Mouse (Mus musculus) midbrain, embryonic 16.5 days (tissue): Measurements from ENCODE around the gene Naglu. TPM values are rescaled to one million over a fixed set of nuclear protein-coding genes. Genes with fewer than 3 reads are reported as not detected.
"Not testable (repeated sequence)": the region's sequence is repeated elsewhere in the genome, so short reads cannot be mapped to it uniquely, and the experiment has no call there.

ENCODE experiments used
- ATAC-seq: fragments of 200-750 bp; cut with Nextera tagmentation; 2 replicates; pipeline ENCODE4 v1.8.0; 2017; ENCODE audit warnings: moderate TSS enrichment
- H3K27ac ChIP-seq: fragments of 300-500 bp; sonication (generic); 2 replicates; pipeline ENCODE4 v1.5.1; 2014; ENCODE audit warnings: mild to moderate bottlenecking, low read length, mixed read lengths
- H3K27me3 ChIP-seq: fragments of 300-500 bp; sonication (generic); 2 replicates; pipeline ENCODE4 v1.6.1; 2014; ENCODE audit warnings: low read depth, low read length, mixed read lengths; ENCODE audit not compliant: control insufficient read depth, insufficient read depth
- H3K36me3 ChIP-seq: fragments of 300-500 bp; sonication (generic); 2 replicates; pipeline ENCODE4 v1.6.1; 2014; ENCODE audit warnings: mild to moderate bottlenecking, low read length, moderate library complexity, mixed read lengths; ENCODE audit not compliant: control insufficient read depth, insufficient read depth
- H3K4me1 ChIP-seq: fragments of 300-500 bp; sonication (generic); 2 replicates; pipeline ENCODE4 v1.6.1; 2014; ENCODE audit warnings: mild to moderate bottlenecking, low read length, mixed read lengths; ENCODE audit not compliant: control insufficient read depth, insufficient read depth
- H3K4me2 ChIP-seq: fragments of 300-500 bp; sonication (generic); 2 replicates; pipeline ENCODE4 v1.6.1; 2014; ENCODE audit warnings: mild to moderate bottlenecking, low read length, mixed read lengths
- H3K4me3 ChIP-seq: fragments of 300-500 bp; sonication (generic); 2 replicates; pipeline ENCODE4 v1.5.1; 2014; ENCODE audit warnings: low read depth, mild to moderate bottlenecking, low read length, moderate library complexity, mixed read lengths
- H3K9ac ChIP-seq: fragments of 300-500 bp; sonication (generic); 2 replicates; pipeline ENCODE4 v1.6.1; 2014; ENCODE audit warnings: low read depth, low read length, mixed read lengths
- H3K9me3 ChIP-seq: fragments of 300-500 bp; sonication (generic); replicated peaks from 2 replicates; pipeline ENCODE4 v1.6.1; 2014; ENCODE audit warnings: mild to moderate bottlenecking, low read length, mixed read lengths; ENCODE audit not compliant: control insufficient read depth, poor library complexity, severe bottlenecking
- WGBS: fragments of 180-500 bp; shearing (Covaris S2); extraction: QIAGEN DNeasy Blood & Tissue Kit; methylation state at CpG from one replicate; pipeline ENCODE4 v1.1.7; 2014; 5-methylcytosine and 5-hydroxymethylcytosine counted together
- microRNA-seq: library from miRNA; unstranded; fragments of <30 nt; microRNA quantifications from one replicate; pipeline ENCODE4, GENCODE M21; 2017
- polyA plus RNA-seq: library from polyadenylated mRNA; unstranded; fragments of >200 nt; fragmentation: Nextera tagmentation; extraction: Ambion mirVana; gene quantifications from 2 replicates; pipeline ENCODE4 v1.2.1, GENCODE M21; 2015

The Naglu gene
- polyA plus RNA-seq, 1 experiment from 2014 or later: 14.2 TPM

DNA sequence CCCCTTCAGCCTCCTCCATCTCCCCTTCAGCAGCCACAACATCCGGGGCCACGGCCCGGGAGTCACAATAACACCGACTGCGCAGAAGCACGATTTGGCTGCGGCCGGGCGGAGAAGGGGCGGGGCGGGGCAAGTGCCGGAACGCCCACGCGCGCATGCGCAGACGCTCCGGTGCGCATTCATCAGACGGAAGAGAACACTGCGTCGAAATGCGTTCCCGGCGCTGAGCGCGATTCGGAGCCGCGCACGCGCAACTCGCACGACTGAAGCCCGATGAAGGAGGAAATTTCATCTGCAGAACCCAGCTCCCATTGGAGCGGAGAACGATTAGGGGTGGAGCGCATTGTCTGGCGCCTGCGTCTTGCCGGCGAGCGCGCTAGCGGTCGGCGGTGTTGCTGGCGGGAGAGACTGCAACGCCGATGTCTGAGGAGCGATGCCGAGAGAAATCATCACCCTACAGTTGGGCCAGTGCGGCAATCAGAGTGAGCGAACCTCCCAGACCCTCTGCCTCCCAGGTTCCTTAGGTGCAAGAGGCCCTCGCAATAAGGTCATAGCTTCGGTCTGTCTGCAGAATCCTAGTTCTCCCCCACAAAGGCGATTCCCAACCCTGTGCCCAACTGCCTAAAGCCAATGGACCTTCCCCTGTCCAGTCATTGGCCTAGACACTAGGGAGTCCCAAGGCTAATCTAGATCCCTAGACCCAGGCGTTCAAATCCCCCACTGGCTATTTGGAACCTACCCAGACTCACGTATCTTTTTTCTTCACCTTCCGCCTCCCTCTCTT lies 50.1 kb downstream of the Naglu start, which contains the start of the genes Retreg3 and Tubg1:
Gene Retreg3, minus strand, starts transcription at position 133 of the 784 bp plus-strand sequence.
Gene Tubg1, plus strand, starts transcription at position 178 of the 784 bp plus-strand sequence.
- under 1% methylated on average over 61 of the region's 61 CpGs for WGBS
- H3K27ac ChIP-seq: peak within 1 kb of the TSS; percentile 91
- H3K27me3 ChIP-seq: no peaks in the 10 kb centered on the region
- H3K36me3 ChIP-seq: peaks cover 13% of the 10 kb centered on the region; the same call in 1 of the 2 replicates
- H3K9ac ChIP-seq: peak within 1 kb of the TSS; percentile 97
- peaks cover 37% of the 10 kb centered on the region for H3K4me1 ChIP-seq
- H3K9me3 ChIP-seq: no peaks in the 10 kb centered on the region
- peak within 1 kb of the TSS; percentile 99 for H3K4me2 ChIP-seq
- peak; percentile 96 for ATAC-seq
- peak within 1 kb of the TSS; percentile 89 for H3K4me3 ChIP-seq

DNA sequence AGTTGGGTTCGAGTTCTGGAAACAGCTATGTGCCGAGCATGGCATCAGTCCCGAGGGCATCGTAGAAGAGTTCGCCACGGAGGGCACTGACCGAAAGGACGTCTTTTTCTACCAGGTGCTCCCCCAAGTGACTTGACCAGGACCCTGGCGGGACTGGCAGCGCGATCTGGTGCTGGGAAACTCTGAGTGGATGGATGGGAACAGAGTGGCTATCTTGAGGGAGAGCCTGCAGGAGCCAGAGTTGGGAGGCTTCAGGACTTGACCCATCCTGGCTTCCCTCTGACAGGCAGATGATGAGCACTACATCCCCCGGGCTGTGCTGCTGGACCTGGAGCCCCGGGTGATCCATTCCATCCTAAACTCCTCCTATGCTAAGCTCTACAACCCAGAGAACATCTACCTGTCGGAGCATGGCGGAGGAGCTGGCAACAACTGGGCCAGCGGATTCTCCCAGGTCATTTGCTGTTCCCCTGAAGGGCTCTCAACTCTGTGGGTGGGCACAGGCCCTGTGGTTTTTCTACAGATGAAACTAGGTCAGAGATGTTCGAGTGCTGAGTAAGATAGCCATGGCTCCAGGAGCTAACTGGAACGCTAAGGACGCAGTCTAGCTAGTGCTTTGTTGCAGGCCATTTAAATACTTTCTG lies 50.9 kb downstream of the Naglu start:
- Histone ChIP-seq H3K27ac (peak overlapping the region; percentile 90), H3K9me3 (no peaks in the 10 kb centered on the region), H3K4me3 (peak overlapping the region; percentile 89), H3K4me1 (peaks cover 32% of the 10 kb centered on the region), H3K9ac (peak overlapping the region; percentile 87), H3K27me3 (no peaks in the 10 kb centered on the region), H3K36me3 (peaks cover 16% of the 10 kb centered on the region), H3K4me2 (peak overlapping the region; percentile 99)
- 23% methylated on average over 19 of the region's 19 CpGs for WGBS
- ATAC-seq: no peak

DNA sequence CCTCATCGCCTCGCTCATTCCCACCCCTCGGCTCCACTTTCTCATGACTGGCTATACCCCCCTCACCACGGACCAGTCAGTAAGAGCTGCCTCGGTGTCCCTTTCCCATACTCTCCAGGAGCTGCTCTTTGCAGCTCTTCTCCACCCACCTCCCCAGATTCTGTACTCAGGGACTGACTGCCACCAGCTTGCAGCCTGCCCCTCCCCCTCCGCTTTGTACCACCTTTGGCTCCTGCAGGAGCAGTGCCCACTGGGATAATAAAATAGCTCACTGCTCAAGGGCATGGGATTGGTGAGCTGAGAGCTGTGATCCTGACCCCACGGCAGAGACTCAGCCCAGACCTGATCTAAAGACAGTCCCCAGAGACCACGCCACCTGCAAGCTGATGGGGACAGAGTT lies 54.7 kb downstream of the Naglu start:
- not testable (repeated sequence) for H3K9me3 ChIP-seq, H3K4me2 ChIP-seq, H3K9ac ChIP-seq, H3K27ac ChIP-seq, ATAC-seq, H3K4me3 ChIP-seq, H3K27me3 ChIP-seq
- Histone ChIP-seq H3K4me1 (peaks cover 11% of the 10 kb centered on the region), H3K36me3 (peaks cover 29% of the 10 kb centered on the region)
- 97% methylated on average over 8 of the region's 8 CpGs for WGBS

DNA sequence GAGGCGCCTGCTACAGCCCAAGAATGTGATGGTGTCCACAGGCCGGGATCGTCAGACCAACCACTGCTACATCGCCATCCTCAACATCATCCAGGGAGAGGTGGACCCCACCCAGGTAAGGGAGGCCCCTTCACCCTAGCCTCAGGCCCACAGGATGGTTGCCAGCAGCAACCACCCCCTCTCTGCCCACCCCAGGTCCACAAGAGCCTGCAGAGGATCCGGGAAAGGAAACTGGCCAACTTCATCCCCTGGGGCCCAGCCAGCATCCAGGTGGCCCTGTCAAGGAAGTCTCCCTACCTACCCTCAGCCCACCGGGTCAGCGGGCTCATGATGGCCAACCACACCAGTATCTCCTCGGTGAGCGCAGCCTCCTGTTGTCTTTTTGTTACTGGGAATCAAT lies 55.2 kb downstream of the Naglu start:
- 95% methylated on average over 6 of the region's 9 CpGs for WGBS
- H3K9ac ChIP-seq, H3K4me3 ChIP-seq, ATAC-seq, H3K9me3 ChIP-seq, H3K27ac ChIP-seq, H3K27me3 ChIP-seq, H3K4me2 ChIP-seq: not testable (repeated sequence)
- H3K4me1 ChIP-seq: peaks cover 11% of the 10 kb centered on the region
- peaks cover 29% of the 10 kb centered on the region for H3K36me3 ChIP-seq

DNA sequence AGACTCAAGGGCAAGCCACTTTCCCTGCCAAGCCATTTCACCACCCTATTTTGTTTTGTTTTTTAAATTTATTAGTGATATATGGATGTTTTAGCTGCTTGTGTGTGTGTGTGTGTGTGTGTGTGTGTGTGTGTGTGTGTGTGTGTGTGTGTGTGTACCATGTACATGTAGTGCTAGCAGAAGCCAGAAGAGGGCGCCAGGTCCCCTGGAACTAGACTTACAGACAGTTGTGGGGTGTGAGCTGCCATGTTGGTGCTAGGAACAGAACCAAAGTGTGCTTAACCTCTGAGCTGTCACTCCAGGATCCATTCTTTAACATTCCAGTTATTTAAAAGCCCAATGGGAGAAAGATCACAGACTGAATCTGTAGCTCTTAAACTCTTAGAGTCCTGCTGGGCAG lies 57.3 kb downstream of the Naglu start:
- Histone ChIP-seq H3K36me3 (peaks cover 29% of the 10 kb centered on the region), H3K27me3 (no peaks in the 10 kb centered on the region), H3K9me3 (0 out of 2 replicates have a peak, but pooled peaks cover 2% of the 10 kb centered on the region), H3K27ac (no peak overlapping the region), H3K4me1 (no peaks in the 10 kb centered on the region), H3K4me2 (no peak overlapping the region), H3K4me3 (no peak overlapping the region), H3K9ac (no peak overlapping the region)
- ATAC-seq: no peak
- 89% methylated on average over 1 of the region's 1 CpGs for WGBS

Small RNAs within 50 kb of the gene (microRNA-seq; reads per million reads assigned to microRNA genes)
- 5.7 reads per million, percentile 25 among the genes with 10 or more reads in this experiment for gene Mir6928

Other genes with a start within 250 kb of the Naglu start
- gene Stat5b, start 219.3 kb upstream of the Naglu start, polyA plus RNA-seq: 17.5 and 22.9 TPM in 2 replicates
- gene Stat5a, start 210.7 kb upstream of the Naglu start, polyA plus RNA-seq: 2.1 and 3.2 TPM in 2 replicates
- 37.3 and 39.0 TPM in 2 replicates for gene Stat3, start 130.5 kb upstream of the Naglu start, polyA plus RNA-seq
- gene Cavin1, start 99.1 kb upstream of the Naglu start, polyA plus RNA-seq: 40.0 TPM in 2 replicates
- 155 and 172 TPM in 2 replicates for gene Atp6v0a1, start 60.6 kb upstream of the Naglu start, polyA plus RNA-seq
- 0.21 and 0.49 TPM in 2 replicates for gene Hsd17b1, start 8.4 kb downstream of the Naglu start, polyA plus RNA-seq
- 42.0 and 43.5 TPM in 2 replicates for gene Coasy, start 12.6 kb downstream of the Naglu start, polyA plus RNA-seq
- 93.8 and 96.5 TPM in 2 replicates for gene Mlx, start 17.3 kb downstream of the Naglu start, polyA plus RNA-seq
- 15.2 and 17.6 TPM in 2 replicates for gene Psmc3ip, start 25.4 kb downstream of the Naglu start, polyA plus RNA-seq
- 24.4 and 25.4 TPM in 2 replicates for gene Retreg3, start 49.9 kb downstream of the Naglu start, polyA plus RNA-seq
- gene Tubg1, start 49.9 kb downstream of the Naglu start, polyA plus RNA-seq: 72.6 and 75.0 TPM in 2 replicates
- gene Tubg2, start 85.9 kb downstream of the Naglu start, polyA plus RNA-seq: 62.9 and 71.4 TPM in 2 replicates
- 4.2 and 4.7 TPM in 2 replicates for gene Cntnap1, start 100.5 kb downstream of the Naglu start, polyA plus RNA-seq
- 6.5 and 7.6 TPM in 2 replicates for gene Plekhh3, start 101.3 kb downstream of the Naglu start, polyA plus RNA-seq
- 0.47 and 0.62 TPM in 2 replicates for gene Ccr10, start 105.4 kb downstream of the Naglu start, polyA plus RNA-seq
- gene Ezh1, start 156.5 kb downstream of the Naglu start, polyA plus RNA-seq: 30.8 and 34.4 TPM in 2 replicates
- gene Ramp2, start 176.0 kb downstream of the Naglu start, polyA plus RNA-seq: 79.5 and 83.8 TPM in 2 replicates
- gene Vps25, start 183.7 kb downstream of the Naglu start, polyA plus RNA-seq: 115 and 119 TPM in 2 replicates
- 6.4 and 7.4 TPM in 2 replicates for gene Wnk4, start 190.6 kb downstream of the Naglu start, polyA plus RNA-seq
- 0.71 and 0.80 TPM in 2 replicates for gene Cntd1, start 209.0 kb downstream of the Naglu start, polyA plus RNA-seq
- 208 and 224 TPM in 2 replicates for gene Coa3, start 209.1 kb downstream of the Naglu start, polyA plus RNA-seq
- gene Becn1, start 232.3 kb downstream of the Naglu start, polyA plus RNA-seq: 159 and 177 TPM in 2 replicates
- gene Psme3, start 246.2 kb downstream of the Naglu start, polyA plus RNA-seq: 107 and 121 TPM in 2 replicates